Mouse (Mus musculus): Measurements from ENCODE around the gene Cnbd2. TPM values are rescaled to one million over a fixed set of nuclear protein-coding genes. Genes with fewer than 3 reads are reported as not detected.

Gene Cnbd2
- polyA plus RNA-seq, 1 experiment from 2014 or later, result 3.4 TPM

DNA sequence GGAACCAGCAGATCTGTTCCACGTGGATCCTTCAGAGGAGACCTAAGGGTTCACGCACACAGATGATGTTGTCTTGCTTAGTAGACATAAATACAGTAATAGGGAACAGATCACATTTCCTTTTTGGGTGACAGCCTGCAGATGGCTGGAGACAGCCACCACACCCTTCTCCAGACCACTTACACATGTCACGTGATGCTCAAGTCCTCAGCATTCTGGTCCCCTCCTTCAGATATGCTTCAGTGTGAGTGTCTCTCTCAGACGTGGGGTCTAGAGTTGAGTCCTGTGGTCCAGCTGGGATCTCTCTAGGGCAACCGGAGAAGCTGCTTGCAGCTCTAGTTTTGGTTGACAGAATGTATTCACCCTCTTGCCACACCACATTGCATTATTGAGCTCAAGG is 106.4 kb downstream of the Cnbd2 start:
- H3K27me3 ChIP-seq (ENCODE audit: control insufficient read depth, insufficient read depth, low read length), result 0 out of 2 replicates have a peak, but pooled peaks cover 9% of the 10 kb centered on the region
- 70% methylated on average over 5 of the region's 5 CpGs for WGBS

GRCm38 (mm10) chr2:156420327-156420693 is 108.2 kb downstream of the Cnbd2 start:
- ATAC-seq (ENCODE audit: insufficient number of reproducible peaks, insufficient read depth, low FRiP score, low read depth), result peak; percentile 5; the same call in 1 of the 2 replicates
- Histone ChIP-seq H3K36me3 (ENCODE audit: control insufficient read depth, insufficient read depth, low read length) (no peaks in the 10 kb centered on the region), H3K9ac (replicated peaks; ENCODE audit: low read depth, low read length) (peak overlapping the region; percentile 72), H3K9me3 (ENCODE audit: control insufficient read depth, low read depth, low read length) (no peaks in the 10 kb centered on the region), H3K4me1 (ENCODE audit: control insufficient read depth, insufficient read depth, low read length) (peaks cover 9% of the 10 kb centered on the region), H3K27ac (ENCODE audit: low read length) (no peak overlapping the region), H3K27me3 (ENCODE audit: control insufficient read depth, insufficient read depth, low read length) (0 out of 2 replicates have a peak, but pooled peaks cover 9% of the 10 kb centered on the region), H3K4me2 (replicated peaks; ENCODE audit: low read depth, low read length) (peak overlapping the region; percentile 98), H3K4me3 (ENCODE audit: low read depth, low read length) (peak overlapping the region; percentile 65)
- WGBS, result 16% methylated on average over 14 of the region's 14 CpGs

More for the DNA sequence above, 106.4 kb downstream of the Cnbd2 start:
- Histone ChIP-seq H3K27ac (ENCODE audit: low read length) (no peak overlapping the region), H3K4me2 (replicated peaks; ENCODE audit: low read depth, low read length) (no peak overlapping the region), H3K9me3 (ENCODE audit: control insufficient read depth, low read depth, low read length) (no peaks in the 10 kb centered on the region), H3K4me1 (ENCODE audit: control insufficient read depth, insufficient read depth, low read length) (peaks cover 8% of the 10 kb centered on the region), H3K36me3 (ENCODE audit: control insufficient read depth, insufficient read depth, low read length) (no peaks in the 10 kb centered on the region), H3K9ac (replicated peaks; ENCODE audit: low read depth, low read length) (no peak overlapping the region), H3K4me3 (ENCODE audit: low read depth, low read length) (no peak overlapping the region)
- no peak for ATAC-seq (ENCODE audit: insufficient number of reproducible peaks, insufficient read depth, low FRiP score, low read depth)

- peak within 1 kb of the TSS; percentile 72 for H3K9ac ChIP-seq (replicated peaks; ENCODE audit: low read depth, low read length)
- ATAC-seq (ENCODE audit: insufficient number of reproducible peaks, insufficient read depth, low FRiP score, low read depth), result peak; percentile 62
- under 1% methylated on average over 71 of the region's 76 CpGs for WGBS
- H3K27ac ChIP-seq (ENCODE audit: low read length), result peak within 1 kb of the TSS; percentile 49; the same call in 1 of the 2 replicates
- no peaks in the 10 kb centered on the region for H3K36me3 ChIP-seq (ENCODE audit: control insufficient read depth, insufficient read depth, low read length)
- 0 out of 2 replicates have a peak, but pooled peaks cover 9% of the 10 kb centered on the region for H3K27me3 ChIP-seq (ENCODE audit: control insufficient read depth, insufficient read depth, low read length)
- H3K4me2 ChIP-seq (replicated peaks; ENCODE audit: low read depth, low read length), result peak within 1 kb of the TSS; percentile 98
- peak within 1 kb of the TSS; percentile 65 for H3K4me3 ChIP-seq (ENCODE audit: low read depth, low read length)
- no peaks in the 10 kb centered on the region for H3K9me3 ChIP-seq (ENCODE audit: control insufficient read depth, low read depth, low read length)
- H3K4me1 ChIP-seq (ENCODE audit: control insufficient read depth, insufficient read depth, low read length), result peaks cover 11% of the 10 kb centered on the region
These were observed 108.7 kb downstream of the Cnbd2 start, which contains the start of gene Epb41l1 for GRCm38 (mm10) chr2:156420694-156421380. Gene Epb41l1, plus strand, starts transcription at chr2:156420909.

GRCm38 (mm10) chr2:156421381-156422110 is 109.4 kb downstream of the Cnbd2 start:
- Histone ChIP-seq H3K4me3 (ENCODE audit: low read depth, low read length) (peak overlapping the region; percentile 65), H3K36me3 (ENCODE audit: control insufficient read depth, insufficient read depth, low read length) (no peaks in the 10 kb centered on the region), H3K4me2 (replicated peaks; ENCODE audit: low read depth, low read length) (peak overlapping the region; percentile 98), H3K9me3 (ENCODE audit: control insufficient read depth, low read depth, low read length) (no peaks in the 10 kb centered on the region), H3K9ac (replicated peaks; ENCODE audit: low read depth, low read length) (peak overlapping the region; percentile 72), H3K27me3 (ENCODE audit: control insufficient read depth, insufficient read depth, low read length) (0 out of 2 replicates have a peak, but pooled peaks cover 9% of the 10 kb centered on the region), H3K27ac (ENCODE audit: low read length) (peak overlapping the region; percentile 49; the same call in 1 of the 2 replicates), H3K4me1 (ENCODE audit: control insufficient read depth, insufficient read depth, low read length) (peaks cover 11% of the 10 kb centered on the region)
- peak; percentile 73 for ATAC-seq (ENCODE audit: insufficient number of reproducible peaks, insufficient read depth, low FRiP score, low read depth)
- WGBS, result under 1% methylated on average over 36 of the region's 36 CpGs

- no peak for ATAC-seq (ENCODE audit: insufficient number of reproducible peaks, insufficient read depth, low FRiP score, low read depth)
- H3K36me3 ChIP-seq (ENCODE audit: control insufficient read depth, insufficient read depth, low read length), result no peaks in the 10 kb centered on the region
- H3K27me3 ChIP-seq (ENCODE audit: control insufficient read depth, insufficient read depth, low read length), result 0 out of 2 replicates have a peak, but pooled peaks cover 9% of the 10 kb centered on the region
- no peak overlapping the region for H3K27ac ChIP-seq (ENCODE audit: low read length)
- no peak overlapping the region for H3K9ac ChIP-seq (replicated peaks; ENCODE audit: low read depth, low read length)
- H3K4me2 ChIP-seq (replicated peaks; ENCODE audit: low read depth, low read length), result 0 out of 2 replicates have a peak overlapping the region, but pooled peaks have one; percentile 98
- 0 out of 2 replicates have a peak overlapping the region, but pooled peaks have one; percentile 5 for H3K4me3 ChIP-seq (ENCODE audit: low read depth, low read length)
- no peaks in the 10 kb centered on the region for H3K9me3 ChIP-seq (ENCODE audit: control insufficient read depth, low read depth, low read length)
- peaks cover 11% of the 10 kb centered on the region for H3K4me1 ChIP-seq (ENCODE audit: control insufficient read depth, insufficient read depth, low read length)
- 3% methylated on average over 7 of the region's 8 CpGs for WGBS
These were observed 110.5 kb downstream of the Cnbd2 start for GRCm38 (mm10) chr2:156422631-156423030.

GRCm38 (mm10) chr2:156423672-156424071 is 111.6 kb downstream of the Cnbd2 start:
- H3K27me3 ChIP-seq (ENCODE audit: control insufficient read depth, insufficient read depth, low read length), result 0 out of 2 replicates have a peak, but pooled peaks cover 9% of the 10 kb centered on the region

More at GRCm38 (mm10) chr2:156423672-156424071, 111.6 kb downstream of the Cnbd2 start:
- Histone ChIP-seq H3K9ac (replicated peaks; ENCODE audit: low read depth, low read length) (no peak overlapping the region), H3K27ac (ENCODE audit: low read length) (no peak overlapping the region), H3K36me3 (ENCODE audit: control insufficient read depth, insufficient read depth, low read length) (no peaks in the 10 kb centered on the region), H3K4me2 (replicated peaks; ENCODE audit: low read depth, low read length) (no peak overlapping the region), H3K9me3 (ENCODE audit: control insufficient read depth, low read depth, low read length) (no peaks in the 10 kb centered on the region), H3K4me1 (ENCODE audit: control insufficient read depth, insufficient read depth, low read length) (peaks cover 11% of the 10 kb centered on the region), H3K4me3 (ENCODE audit: low read depth, low read length) (no peak overlapping the region)
- 78% methylated on average over 4 of the region's 4 CpGs for WGBS
- ATAC-seq (ENCODE audit: insufficient number of reproducible peaks, insufficient read depth, low FRiP score, low read depth), result no peak

Small RNA genes lying within 50 kb of the gene (microRNA-seq; reads per million reads assigned to microRNA genes)
- gene Gm22758, result not detected
- not detected for gene Gm22759

Other genes starting within 250 kb of the Cnbd2 start
- 3.1 and 4.2 TPM in 2 replicates for gene Spag4, start 247.1 kb upstream of the Cnbd2 start, polyA plus RNA-seq (2014; fragmentation: Nextera tagmentation; extraction: Ambion mirVana)
- gene Cpne1, start 200.3 kb upstream of the Cnbd2 start, polyA plus RNA-seq (2014; fragmentation: Nextera tagmentation; extraction: Ambion mirVana), result 59.5 and 60.1 TPM in 2 replicates
- gene Rbm12, start 200.3 kb upstream of the Cnbd2 start, polyA plus RNA-seq (2014; fragmentation: Nextera tagmentation; extraction: Ambion mirVana), result 30.1 and 31.5 TPM in 2 replicates
- 11.0 and 17.6 TPM in 2 replicates for gene Gm28036, start 185.2 kb upstream of the Cnbd2 start, polyA plus RNA-seq (2014; fragmentation: Nextera tagmentation; extraction: Ambion mirVana)
- 380 and 418 TPM in 2 replicates for gene Romo1, start 168.3 kb upstream of the Cnbd2 start, polyA plus RNA-seq (2014; fragmentation: Nextera tagmentation; extraction: Ambion mirVana)
- 41.5 and 44.6 TPM in 2 replicates for gene Nfs1, start 168.1 kb upstream of the Cnbd2 start, polyA plus RNA-seq (2014; fragmentation: Nextera tagmentation; extraction: Ambion mirVana)
- 754 and 766 TPM in 2 replicates for gene Rbm39, start 132.1 kb upstream of the Cnbd2 start, polyA plus RNA-seq (2014; fragmentation: Nextera tagmentation; extraction: Ambion mirVana)
- 80.6 and 93.0 TPM in 2 replicates for gene Phf20, start 115.8 kb upstream of the Cnbd2 start, polyA plus RNA-seq (2014; fragmentation: Nextera tagmentation; extraction: Ambion mirVana)
- gene Scand1, start 405 bp downstream of the Cnbd2 start, polyA plus RNA-seq (2014; fragmentation: Nextera tagmentation; extraction: Ambion mirVana), result 61.0 and 62.5 TPM in 2 replicates
- gene Epb41l1, start 108.6 kb downstream of the Cnbd2 start, polyA plus RNA-seq (2014; fragmentation: Nextera tagmentation; extraction: Ambion mirVana), result 5.2 and 6.2 TPM in 2 replicates
- gene Aar2, start 235.3 kb downstream of the Cnbd2 start, polyA plus RNA-seq (2014; fragmentation: Nextera tagmentation; extraction: Ambion mirVana), result 38.6 and 42.2 TPM in 2 replicates

All from stomach, embryonic 14.5 days (tissue).